Mouse (Mus musculus) liver, postnatal 0 days (tissue): ENCODE measurements at regions not wholly inside any gene's neighbourhood (a gene's known extent, or its start where the extent isn't known, plus 50 kb on each side); places are given as distances from the start of the nearest gene placed in this dataset.

Experiments used
- CTCF ChIP-seq: sonication (generic); IDR thresholded peaks from 2 replicates; pipeline ENCODE4 v1.5.1; 2016; ENCODE audit warnings: antibody characterized with exemption, low read depth
- EP300 ChIP-seq: IDR thresholded peaks from 2 replicates; pipeline ENCODE4 v1.6.1; 2016; ENCODE audit warnings: antibody characterized with exemption, low read depth, mild to moderate bottlenecking

DNA sequence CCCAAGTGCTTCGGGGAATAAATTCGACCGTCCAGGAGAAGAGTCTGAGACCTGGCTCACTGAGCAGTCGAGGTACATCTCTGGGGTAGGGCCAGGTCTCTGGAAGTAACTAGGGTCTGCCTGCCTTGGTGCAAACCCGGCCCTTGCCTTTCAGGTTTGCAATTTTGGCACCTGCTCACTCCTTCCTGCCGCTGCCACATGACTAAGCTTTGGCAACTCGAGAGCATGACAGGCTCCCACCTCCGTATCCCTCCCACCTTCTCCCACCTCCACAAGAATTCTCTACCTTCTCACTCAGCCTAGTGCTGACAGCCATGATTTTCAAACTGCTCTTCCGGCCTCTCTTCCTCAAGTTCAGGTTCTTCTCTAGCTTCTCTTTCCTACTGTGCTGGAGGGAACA is 99.5 kb upstream of the Sipa1l1 start:
- TF ChIP-seq CTCF (no peak), EP300 (no peak)
